Mouse (Mus musculus) testis, adult 2 months (tissue): ENCODE results near the gene Gm10382.
A peak's percentile ranks its signal among the peaks of the same experiment; 100 is the strongest.

Source experiments
- CTCF ChIP-seq: fragments of 200-500 bp; IDR thresholded peaks from 2 replicates; pipeline ENCODE4 v1.5.1; 2012; ENCODE audit warnings: low read depth, mild to moderate bottlenecking, inconsistent platforms, low read length, moderate library complexity; ENCODE audit not compliant: control insufficient read depth, insufficient read depth, insufficient replicate concordance
- POLR2A ChIP-seq: fragments of 200-500 bp; IDR thresholded peaks from 2 replicates; pipeline ENCODE4 v1.6.1; 2012; ENCODE audit warnings: low read depth, mild to moderate bottlenecking, inconsistent platforms, low read length, moderate library complexity; ENCODE audit not compliant: control insufficient read depth

DNA sequence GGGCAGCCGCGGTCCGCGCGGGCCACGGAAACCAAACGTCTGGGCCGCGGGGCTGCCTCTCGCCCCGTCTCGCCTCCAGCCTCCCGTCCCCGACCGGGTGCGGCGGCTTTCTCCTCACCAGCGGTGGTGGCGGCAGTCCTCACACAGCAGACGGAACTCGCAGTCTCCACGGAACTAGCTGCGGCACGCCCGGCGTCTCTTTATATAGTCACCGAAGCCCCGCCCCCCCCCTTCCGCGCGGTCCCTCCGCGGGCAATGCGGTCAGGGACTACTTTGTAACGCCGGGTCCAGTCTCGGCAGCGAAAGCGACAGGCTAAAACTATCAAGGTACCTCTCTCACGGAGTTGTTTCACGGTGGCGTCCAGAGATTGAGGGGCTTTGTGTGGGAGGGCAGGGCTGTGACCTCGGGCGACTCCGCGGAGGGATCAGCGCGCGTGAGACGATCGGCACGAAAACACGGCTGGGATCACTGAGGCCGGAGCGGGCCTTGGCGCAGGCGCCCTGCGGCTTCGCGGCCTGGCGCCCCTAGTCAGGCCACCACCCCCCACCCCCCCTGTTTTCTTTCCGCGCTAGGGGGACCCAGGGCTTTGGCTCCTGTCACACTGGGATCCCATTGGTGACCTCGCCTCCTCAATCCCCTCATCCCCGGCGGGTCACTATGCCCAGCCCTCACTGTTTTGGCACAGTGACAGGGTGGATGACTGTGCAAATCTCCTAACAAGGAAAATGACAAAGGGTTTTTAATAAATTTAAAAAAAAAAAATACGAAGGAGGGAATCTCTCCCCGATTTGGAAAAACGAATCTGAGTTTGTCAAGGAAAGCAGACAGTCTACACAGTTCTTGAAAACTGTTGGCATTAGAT is 688 bp downstream of the Gm10382 start, which contains the start of gene Ubc:
- TF ChIP-seq CTCF (no peak), POLR2A (peak; percentile 99)
